Mouse (Mus musculus): ENCODE measurements around the gene Fam50b.

The Fam50b gene

DNA sequence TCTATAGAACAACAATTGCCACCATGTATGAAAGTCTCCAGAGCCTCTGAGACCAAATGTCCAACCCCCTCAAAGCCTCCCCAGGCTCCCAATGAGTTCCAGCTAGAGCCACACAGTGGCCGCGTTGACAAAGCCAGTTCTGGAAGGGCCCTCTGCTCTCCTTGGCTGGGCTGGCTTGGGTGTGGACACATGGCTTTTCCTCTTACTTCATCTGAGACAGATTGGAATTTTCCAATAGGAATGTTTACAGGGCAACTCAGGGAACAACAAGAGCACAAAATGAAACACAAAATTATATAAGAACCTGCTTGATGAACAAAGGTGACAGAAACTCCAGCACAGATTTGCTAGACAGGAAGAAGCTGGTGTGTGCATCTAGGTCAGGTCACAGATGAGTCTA is 59.8 kb downstream of the Fam50b start:
- no peak for DNase-seq (ENCODE audit: low spot score)

Measured in ovary, adult 18-20 months (tissue).